Mouse (Mus musculus) hindbrain, embryonic 15.5 days (tissue): ENCODE measurements around the gene Plcd1. TPM values are rescaled to one million over a fixed set of nuclear protein-coding genes. Genes with fewer than 3 reads are reported as not detected.
A peak's percentile ranks its signal among the peaks of the same experiment; 100 is the strongest.

Experiments used
- ATAC-seq: fragments of 200-750 bp; cut with Nextera tagmentation; 2 replicates; pipeline ENCODE4 v1.8.0; 2017; ENCODE audit warnings: low read depth, moderate number of reproducible peaks, moderate TSS enrichment; ENCODE audit not compliant: low FRiP score
- H3K27ac ChIP-seq: fragments of 300-500 bp; sonication (generic); replicated peaks from 2 replicates; pipeline ENCODE4 v1.5.1; 2015; ENCODE audit warnings: mild to moderate bottlenecking, inconsistent platforms
- H3K27me3 ChIP-seq: fragments of 300-500 bp; sonication (generic); 2 replicates; pipeline ENCODE4 v1.6.1; 2015; ENCODE audit warnings: control low read depth, inconsistent platforms
- H3K36me3 ChIP-seq: fragments of 300-500 bp; sonication (generic); 2 replicates; pipeline ENCODE4 v1.6.1; 2015; ENCODE audit warnings: control low read depth, inconsistent platforms
- H3K4me1 ChIP-seq: fragments of 300-500 bp; sonication (generic); replicated peaks from 2 replicates; pipeline ENCODE4 v1.6.1; 2015; ENCODE audit warnings: control low read depth, inconsistent platforms
- H3K4me2 ChIP-seq: fragments of 300-500 bp; sonication (generic); 2 replicates; pipeline ENCODE4 v1.6.1; 2015; ENCODE audit warnings: moderate library complexity, mild to moderate bottlenecking, inconsistent platforms
- H3K4me3 ChIP-seq: fragments of 300-500 bp; sonication (generic); 2 replicates; pipeline ENCODE4 v1.5.1; 2015; ENCODE audit warnings: mild to moderate bottlenecking, inconsistent platforms
- H3K9ac ChIP-seq: fragments of 300-500 bp; sonication (generic); 2 replicates; pipeline ENCODE4 v1.6.1; 2015; ENCODE audit warnings: inconsistent platforms
- H3K9me3 ChIP-seq: fragments of 300-500 bp; sonication (generic); 2 replicates; pipeline ENCODE4 v1.6.1; 2016; ENCODE audit warnings: control low read depth, inconsistent platforms
- WGBS: fragments of 180-500 bp; shearing (Covaris S2); methylation state at CpG from one replicate; pipeline ENCODE4 v1.1.7; 2015; 5-methylcytosine and 5-hydroxymethylcytosine counted together
- microRNA-seq: library from miRNA; unstranded; fragments of <30 nt; microRNA quantifications from one replicate; pipeline ENCODE4, GENCODE M21; 2016
- polyA plus RNA-seq: library from polyadenylated mRNA; unstranded; fragments of >200 nt; fragmentation: Nextera tagmentation; extraction: Ambion mirVana; gene quantifications from 2 replicates; pipeline ENCODE4 v1.2.1, GENCODE M21; 2015

The Plcd1 gene
- polyA plus RNA-seq, 1 experiment from 2014 or later: 20.3 TPM

- WGBS: 96% methylated on average over 27 of the region's 27 CpGs
- no peaks in the 10 kb centered on the region for H3K9me3 ChIP-seq
Observed at GRCm38 (mm10) chr9:119028226-119029195, 64.8 kb downstream of the Plcd1 start.

DNA sequence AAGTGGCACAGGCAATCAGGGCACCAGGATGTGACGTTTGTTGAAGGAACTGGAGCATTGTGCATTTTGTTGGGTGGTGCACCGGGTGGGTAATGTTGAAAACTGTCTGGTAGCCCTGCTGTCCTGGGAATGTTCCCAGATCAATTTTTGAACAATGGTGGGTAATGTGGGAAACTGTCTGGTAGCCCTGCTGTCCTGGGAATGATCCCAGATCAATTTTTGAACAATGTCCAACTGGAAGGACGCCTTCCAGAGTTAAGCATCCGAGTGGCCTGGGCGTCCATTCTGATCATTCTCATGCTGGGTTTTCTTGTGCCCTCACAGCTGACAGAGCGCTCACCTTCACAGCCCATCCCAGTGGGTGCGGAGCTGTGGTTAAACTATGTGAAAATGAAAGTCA is 66.0 kb downstream of the Plcd1 start:
- no peaks in the 10 kb centered on the region for H3K9me3 ChIP-seq
- H3K36me3 ChIP-seq: peaks cover 3% of the 10 kb centered on the region; the same call in 1 of the 2 replicates
- H3K9ac ChIP-seq: no peak overlapping the region
- H3K4me1 ChIP-seq: peaks cover 6% of the 10 kb centered on the region
- no peak overlapping the region for H3K4me2 ChIP-seq
- WGBS: 80% methylated on average over 7 of the region's 7 CpGs
- H3K4me3 ChIP-seq: no peak overlapping the region
- ATAC-seq: no peak
- H3K27me3 ChIP-seq: no peaks in the 10 kb centered on the region
- H3K27ac ChIP-seq: no peak overlapping the region

More at GRCm38 (mm10) chr9:119028226-119029195, 64.8 kb downstream of the Plcd1 start:
- Histone ChIP-seq H3K4me3 (no peak overlapping the region), H3K4me2 (no peak overlapping the region), H3K4me1 (peaks cover 18% of the 10 kb centered on the region), H3K9ac (no peak overlapping the region), H3K27me3 (no peaks in the 10 kb centered on the region), H3K36me3 (peaks cover 3% of the 10 kb centered on the region; the same call in 1 of the 2 replicates), H3K27ac (no peak overlapping the region)
- ATAC-seq: no peak

DNA sequence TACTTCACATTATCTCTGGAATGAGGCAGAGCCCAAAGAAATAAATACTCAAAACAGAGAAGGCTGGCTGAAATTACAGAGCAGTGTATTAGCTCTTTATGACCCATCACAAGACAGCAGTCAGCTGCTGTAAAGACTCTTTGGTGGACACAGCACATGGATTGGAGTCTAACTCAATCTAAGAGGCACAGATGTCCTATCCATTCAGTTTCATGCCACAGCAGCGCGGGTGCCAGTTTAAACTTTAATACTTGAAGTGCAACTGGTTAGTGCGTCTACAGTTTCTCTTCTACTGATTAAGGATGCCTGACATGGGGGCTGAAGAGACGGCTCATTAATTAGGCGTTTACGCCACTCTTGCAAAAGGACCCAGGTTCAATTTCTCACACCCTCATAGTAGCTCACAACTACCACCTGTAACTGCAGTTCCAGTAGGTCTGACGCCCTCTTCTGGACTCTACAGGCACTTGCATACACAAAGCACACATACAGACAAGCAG is 67.4 kb downstream of the Plcd1 start:
- Histone ChIP-seq H3K4me2 (no peak overlapping the region), H3K27ac (no peak overlapping the region), H3K4me1 (no peaks in the 10 kb centered on the region; the same call in 1 of the 2 replicates), H3K27me3 (no peaks in the 10 kb centered on the region), H3K9me3 (no peaks in the 10 kb centered on the region), H3K9ac (no peak overlapping the region), H3K36me3 (peaks cover 3% of the 10 kb centered on the region; the same call in 1 of the 2 replicates), H3K4me3 (no peak overlapping the region)
- ATAC-seq: no peak
- 86% methylated on average over 7 of the region's 7 CpGs for WGBS

DNA sequence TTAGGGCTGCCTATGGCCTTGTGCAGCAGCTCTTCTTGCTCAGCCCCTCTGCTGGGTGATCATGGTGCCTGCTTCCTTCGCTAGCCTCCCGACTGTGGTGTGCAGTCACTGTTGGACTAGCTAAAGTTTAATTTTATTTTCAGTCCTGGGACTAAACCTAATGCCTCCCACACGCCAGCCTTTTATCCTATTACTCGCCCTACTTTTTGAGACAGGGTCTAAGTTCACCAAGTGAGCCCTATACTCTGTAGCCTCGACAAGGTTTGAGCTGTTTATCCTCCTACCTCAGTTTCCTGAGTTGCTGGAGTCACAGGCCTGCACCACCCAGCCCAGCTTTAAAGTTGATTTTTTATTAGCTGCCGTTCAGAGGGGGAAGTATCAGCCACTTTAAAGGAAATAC is 68.0 kb downstream of the Plcd1 start:
- Histone ChIP-seq H3K27ac (no peak overlapping the region), H3K4me2 (no peak overlapping the region), H3K27me3 (no peaks in the 10 kb centered on the region), H3K4me1 (no peaks in the 10 kb centered on the region; the same call in 1 of the 2 replicates), H3K4me3 (no peak overlapping the region), H3K9ac (no peak overlapping the region), H3K36me3 (peaks cover 3% of the 10 kb centered on the region; the same call in 1 of the 2 replicates), H3K9me3 (no peaks in the 10 kb centered on the region)
- 89% methylated on average over 6 of the region's 6 CpGs for WGBS
- no peak for ATAC-seq

- ATAC-seq: no peak
- Histone ChIP-seq H3K9me3 (no peaks in the 10 kb centered on the region), H3K4me3 (no peak overlapping the region), H3K36me3 (peaks cover 8% of the 10 kb centered on the region), H3K4me1 (no peaks in the 10 kb centered on the region), H3K4me2 (no peak overlapping the region), H3K27ac (no peak overlapping the region), H3K27me3 (no peaks in the 10 kb centered on the region), H3K9ac (no peak overlapping the region)
- 78% methylated on average over 6 of the region's 7 CpGs for WGBS
Observed at GRCm38 (mm10) chr9:119021731-119022130, 71.6 kb downstream of the Plcd1 start.

Small RNA genes lying within 50 kb of the gene (microRNA-seq; reads per million reads assigned to microRNA genes)
- 6.8 reads per million, percentile 24 among the genes with 10 or more reads in this experiment for gene Mir26a-1

Other genes with a start within 250 kb of the Plcd1 start
- 8.9 and 9.6 TPM in 2 replicates for gene Ctdspl, start 167.0 kb downstream of the Plcd1 start, polyA plus RNA-seq
- gene Vill, start 40.7 kb downstream of the Plcd1 start, polyA plus RNA-seq: 3.3 and 3.6 TPM in 2 replicates
- 1.3 and 1.4 TPM in 2 replicates for gene Dlec1, start 9.0 kb upstream of the Plcd1 start, polyA plus RNA-seq
- 3.0 and 3.4 TPM in 2 replicates for gene Acaa1b, start 63.6 kb upstream of the Plcd1 start, polyA plus RNA-seq
- not detected in 2 replicates for gene Gm47289, start 65.7 kb upstream of the Plcd1 start, polyA plus RNA-seq
- gene Slc22a13, start 115.6 kb upstream of the Plcd1 start, polyA plus RNA-seq: not detected in 2 replicates
- gene Oxsr1, start 228.9 kb upstream of the Plcd1 start, polyA plus RNA-seq: 13.8 TPM in 2 replicates
- 111 and 125 TPM in 2 replicates for gene Acaa1a, start 246.2 kb upstream of the Plcd1 start, polyA plus RNA-seq
- gene Myd88, start 247.9 kb upstream of the Plcd1 start, polyA plus RNA-seq: 6.6 and 6.8 TPM in 2 replicates